Mouse (Mus musculus) bone marrow, adult 2 months (tissue): ENCODE results near the gene Gabrb1.

Source experiments
- CTCF ChIP-seq: fragments of 200-500 bp; IDR thresholded peaks from 2 replicates; pipeline ENCODE4 v1.5.1; 2011; ENCODE audit warnings: low read length, control low read depth; ENCODE audit not compliant: control insufficient read depth, insufficient read depth
- POLR2A ChIP-seq: fragments of 200-500 bp; IDR thresholded peaks from 2 replicates; pipeline ENCODE4 v1.6.1; 2011; ENCODE audit warnings: low read depth, mild to moderate bottlenecking, control low read depth, low read length, borderline replicate concordance; ENCODE audit not compliant: control insufficient read depth

DNA sequence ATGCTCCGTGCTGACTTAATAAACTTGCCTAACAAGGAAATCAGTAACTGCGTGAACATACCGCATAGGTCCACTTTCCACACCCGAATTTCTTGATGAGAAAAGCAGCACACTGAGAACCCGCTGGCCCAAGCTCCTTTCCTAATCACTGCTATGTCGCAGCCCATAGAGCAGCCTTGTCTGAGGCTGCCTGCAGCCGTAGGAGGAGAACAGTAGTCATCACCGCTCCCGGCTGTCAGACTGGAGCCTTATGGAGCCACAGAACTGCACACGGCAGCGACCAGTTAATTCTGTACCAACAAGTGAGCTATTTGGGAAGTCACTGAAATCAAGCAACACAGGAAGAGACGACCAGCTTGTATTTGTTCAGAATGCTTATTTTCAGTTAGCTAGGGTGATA lies 500.8 kb downstream of the Gabrb1 start:
- TF ChIP-seq CTCF (no peak), POLR2A (no peak)
